Mouse (Mus musculus) hindbrain, embryonic 15.5 days (tissue): ENCODE measurements at regions not wholly inside any gene's neighbourhood (a gene's known extent, or its start where the extent isn't known, plus 50 kb on each side); places are given as distances from the start of the nearest gene placed in this dataset.

Source experiments
- ATAC-seq: fragments of 200-750 bp; cut with Nextera tagmentation; 2 replicates; pipeline ENCODE4 v1.8.0; 2017; ENCODE audit warnings: low read depth, moderate number of reproducible peaks, moderate TSS enrichment; ENCODE audit not compliant: low FRiP score
- H3K27ac ChIP-seq: fragments of 300-500 bp; sonication (generic); replicated peaks from 2 replicates; pipeline ENCODE4 v1.5.1; 2015; ENCODE audit warnings: mild to moderate bottlenecking, inconsistent platforms
- H3K27me3 ChIP-seq: fragments of 300-500 bp; sonication (generic); 2 replicates; pipeline ENCODE4 v1.6.1; 2015; ENCODE audit warnings: control low read depth, inconsistent platforms
- H3K36me3 ChIP-seq: fragments of 300-500 bp; sonication (generic); 2 replicates; pipeline ENCODE4 v1.6.1; 2015; ENCODE audit warnings: control low read depth, inconsistent platforms
- H3K4me1 ChIP-seq: fragments of 300-500 bp; sonication (generic); replicated peaks from 2 replicates; pipeline ENCODE4 v1.6.1; 2015; ENCODE audit warnings: control low read depth, inconsistent platforms
- H3K4me2 ChIP-seq: fragments of 300-500 bp; sonication (generic); 2 replicates; pipeline ENCODE4 v1.6.1; 2015; ENCODE audit warnings: moderate library complexity, mild to moderate bottlenecking, inconsistent platforms
- H3K4me3 ChIP-seq: fragments of 300-500 bp; sonication (generic); 2 replicates; pipeline ENCODE4 v1.5.1; 2015; ENCODE audit warnings: mild to moderate bottlenecking, inconsistent platforms
- H3K9ac ChIP-seq: fragments of 300-500 bp; sonication (generic); 2 replicates; pipeline ENCODE4 v1.6.1; 2015; ENCODE audit warnings: inconsistent platforms
- H3K9me3 ChIP-seq: fragments of 300-500 bp; sonication (generic); 2 replicates; pipeline ENCODE4 v1.6.1; 2016; ENCODE audit warnings: control low read depth, inconsistent platforms
- WGBS: fragments of 180-500 bp; shearing (Covaris S2); methylation state at CpG from one replicate; pipeline ENCODE4 v1.1.7; 2015; 5-methylcytosine and 5-hydroxymethylcytosine counted together

DNA sequence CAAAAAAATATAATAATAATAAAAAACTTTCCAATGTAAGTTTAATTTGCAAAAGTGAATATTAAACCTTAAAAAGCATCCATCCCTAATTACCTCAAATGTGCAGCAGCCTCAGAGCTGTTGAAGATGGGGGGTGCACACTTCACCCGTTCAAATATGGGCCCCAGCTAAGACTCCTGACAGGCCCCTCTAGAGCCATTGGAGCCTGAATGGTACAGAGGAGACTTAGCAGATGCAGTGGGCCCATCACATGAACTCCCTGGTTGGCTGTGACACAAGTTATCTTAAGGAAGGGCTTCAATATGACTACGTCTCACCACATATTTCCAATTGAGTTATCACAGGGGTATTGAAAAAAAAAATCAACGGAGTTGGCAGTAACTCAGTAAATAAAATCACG, 422.9 kb downstream of the Tshz3 start:
- ATAC-seq = no peak
- no peaks in the 10 kb centered on the region for H3K27me3 ChIP-seq
- H3K36me3 ChIP-seq = no peaks in the 10 kb centered on the region
- no peak overlapping the region for H3K27ac ChIP-seq
- H3K4me1 ChIP-seq = no peaks in the 10 kb centered on the region
- no peak overlapping the region for H3K4me3 ChIP-seq
- 83% methylated on average over 4 of the region's 4 CpGs for WGBS
- no peak overlapping the region for H3K4me2 ChIP-seq
- H3K9ac ChIP-seq = no peak overlapping the region
- H3K9me3 ChIP-seq = no peaks in the 10 kb centered on the region

DNA sequence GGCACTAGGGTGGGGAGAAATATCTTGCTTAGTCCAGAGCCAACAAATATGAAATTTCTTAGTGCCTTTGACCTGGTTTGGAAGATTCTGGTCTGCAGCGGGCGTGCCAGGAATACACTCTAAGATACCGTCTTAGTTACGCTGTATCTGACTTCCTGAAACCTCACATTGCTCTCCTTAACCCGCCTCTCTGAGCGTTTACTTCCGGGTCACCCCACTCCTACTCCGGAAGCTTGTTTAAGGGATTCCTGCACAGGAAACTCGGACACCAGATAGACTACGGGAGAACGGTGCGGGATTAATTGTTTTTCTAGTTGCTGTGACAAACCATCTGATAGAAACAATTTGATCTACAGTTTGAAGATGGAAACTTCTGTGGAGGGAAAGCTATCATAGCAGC, 442.3 kb downstream of the Tshz3 start:
- no peaks in the 10 kb centered on the region for H3K36me3 ChIP-seq
- 92% methylated on average over 12 of the region's 12 CpGs for WGBS
- H3K27ac ChIP-seq = no peak overlapping the region
- H3K9me3 ChIP-seq = no peaks in the 10 kb centered on the region
- H3K4me1 ChIP-seq = peaks cover 3% of the 10 kb centered on the region; the same call in 1 of the 2 replicates
- no peak overlapping the region for H3K4me2 ChIP-seq
- no peak for ATAC-seq
- no peaks in the 10 kb centered on the region for H3K27me3 ChIP-seq
- H3K4me3 ChIP-seq = no peak overlapping the region
- no peak overlapping the region for H3K9ac ChIP-seq

DNA sequence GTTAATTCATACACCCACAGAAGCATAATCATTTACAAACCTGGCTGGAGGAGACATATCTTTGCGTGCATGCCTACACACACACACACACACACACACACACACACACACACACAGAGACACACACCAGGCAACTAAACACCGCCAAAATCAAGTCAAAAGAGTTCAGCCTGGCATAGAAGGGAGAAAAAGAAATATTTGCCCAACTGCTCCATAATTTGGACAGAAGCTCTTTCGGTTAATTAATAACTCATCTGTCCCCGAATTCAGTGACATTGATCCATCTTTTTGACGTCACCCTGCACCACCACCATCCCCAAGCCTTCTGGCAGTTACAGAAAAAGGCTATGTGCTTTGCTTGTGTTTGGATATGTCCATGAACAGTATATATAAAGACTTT, 444.9 kb downstream of the Tshz3 start:
- H3K9me3 ChIP-seq = no peaks in the 10 kb centered on the region
- H3K9ac ChIP-seq = no peak overlapping the region
- no peaks in the 10 kb centered on the region for H3K27me3 ChIP-seq
- no peaks in the 10 kb centered on the region for H3K36me3 ChIP-seq
- no peak overlapping the region for H3K4me2 ChIP-seq
- no peak overlapping the region for H3K27ac ChIP-seq
- no peak for ATAC-seq
- H3K4me3 ChIP-seq = no peak overlapping the region
- 79% methylated on average over 5 of the region's 5 CpGs for WGBS
- H3K4me1 ChIP-seq = peaks cover 11% of the 10 kb centered on the region

DNA sequence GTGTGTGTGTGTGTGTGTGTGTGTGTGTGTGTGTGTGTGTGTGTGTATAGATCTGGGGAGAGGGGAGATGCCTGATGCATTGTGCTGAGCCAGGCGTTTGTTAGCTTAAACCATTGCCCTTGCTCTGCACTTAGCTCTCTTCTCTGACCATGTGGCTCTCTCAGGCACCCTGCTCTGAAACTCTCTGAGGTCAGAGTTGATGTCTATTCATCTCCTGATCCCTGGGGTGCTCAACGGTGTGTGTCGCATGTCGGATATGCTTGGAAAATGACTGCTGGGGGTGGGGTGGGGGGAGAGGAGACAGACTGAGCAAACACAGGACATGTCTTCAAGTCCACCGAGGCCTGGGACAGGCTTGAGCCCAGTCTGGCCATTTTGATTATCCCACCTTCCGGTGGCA, 446.4 kb downstream of the Tshz3 start:
- Histone ChIP-seq H3K4me2 (no peak overlapping the region), H3K27me3 (no peaks in the 10 kb centered on the region), H3K27ac (no peak overlapping the region), H3K4me3 (no peak overlapping the region), H3K9me3 (no peaks in the 10 kb centered on the region), H3K9ac (no peak overlapping the region), H3K36me3 (no peaks in the 10 kb centered on the region), H3K4me1 (peaks cover 11% of the 10 kb centered on the region)
- 24% methylated on average over 6 of the region's 6 CpGs for WGBS
- no peak for ATAC-seq

DNA sequence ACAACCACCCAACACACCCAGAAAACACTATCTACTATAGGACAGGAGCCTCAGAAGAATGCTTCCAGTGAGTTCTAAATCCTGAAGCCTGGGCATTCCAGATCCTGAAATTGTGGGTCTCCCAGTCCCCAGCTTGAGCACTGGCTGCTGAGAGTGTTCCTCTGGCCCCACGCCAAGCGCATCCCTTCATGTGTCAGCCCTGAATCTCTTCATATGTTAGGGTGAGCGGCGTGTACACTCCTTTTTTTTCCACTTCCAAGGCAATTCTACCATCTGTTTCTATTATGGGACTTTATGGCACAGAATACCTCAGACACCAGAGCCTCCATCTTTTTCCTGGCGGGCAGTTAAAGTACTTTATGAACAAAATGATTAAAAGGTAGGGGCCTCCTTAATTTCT, 451.8 kb downstream of the Tshz3 start:
- no peak overlapping the region for H3K27ac ChIP-seq
- H3K9ac ChIP-seq = no peak overlapping the region
- WGBS = 57% methylated on average over 5 of the region's 5 CpGs
- H3K4me1 ChIP-seq = peaks cover 8% of the 10 kb centered on the region
- H3K9me3 ChIP-seq = no peaks in the 10 kb centered on the region
- no peak for ATAC-seq
- H3K4me2 ChIP-seq = no peak overlapping the region
- no peak overlapping the region for H3K4me3 ChIP-seq
- H3K27me3 ChIP-seq = no peaks in the 10 kb centered on the region
- H3K36me3 ChIP-seq = no peaks in the 10 kb centered on the region

DNA sequence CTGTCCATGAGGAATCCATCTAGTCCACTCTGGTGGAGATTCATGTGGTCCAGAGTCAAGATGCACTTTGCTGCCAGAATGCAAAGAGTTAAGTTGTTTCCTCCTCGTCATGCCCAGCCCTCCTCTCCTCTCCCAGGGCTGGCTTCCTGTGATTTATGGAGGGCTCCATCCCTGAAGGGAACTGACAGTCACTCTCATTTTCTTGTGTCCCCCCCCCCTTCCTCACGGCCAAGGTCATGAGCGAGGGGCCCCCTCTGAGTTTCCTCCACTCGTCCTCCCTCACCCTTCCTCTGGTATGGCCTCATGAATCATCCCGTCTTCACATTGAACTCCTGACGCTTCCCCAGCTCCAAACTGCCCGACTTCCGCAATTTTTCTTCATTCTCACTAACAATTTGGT, 461.9 kb downstream of the Tshz3 start:
- H3K9ac ChIP-seq = no peak overlapping the region
- H3K4me1 ChIP-seq = no peaks in the 10 kb centered on the region
- H3K4me3 ChIP-seq = no peak overlapping the region
- WGBS = 59% methylated on average over 8 of the region's 8 CpGs
- ATAC-seq = no peak
- H3K9me3 ChIP-seq = no peaks in the 10 kb centered on the region
- no peaks in the 10 kb centered on the region for H3K36me3 ChIP-seq
- no peak overlapping the region for H3K4me2 ChIP-seq
- H3K27ac ChIP-seq = no peak overlapping the region
- H3K27me3 ChIP-seq = no peaks in the 10 kb centered on the region

DNA sequence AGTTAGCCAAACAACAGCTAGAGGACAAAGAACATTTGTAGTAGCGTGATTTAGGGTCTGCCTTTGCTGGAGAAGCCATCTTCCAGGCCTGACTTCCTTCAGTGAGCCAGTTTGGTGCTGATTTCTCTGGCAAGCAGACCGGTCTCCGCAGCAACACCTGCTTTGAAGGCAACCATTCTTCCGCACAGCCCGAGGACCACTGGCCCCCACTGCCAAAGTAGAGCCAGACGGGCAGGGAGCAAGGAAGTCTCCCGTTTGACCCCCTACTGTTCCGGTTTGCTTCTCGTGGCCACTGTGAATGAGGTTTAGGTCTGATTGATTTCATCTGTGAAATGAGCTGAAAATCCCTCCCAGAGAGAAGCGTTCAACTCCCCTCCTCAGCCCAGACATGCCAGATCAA, 471.0 kb downstream of the Tshz3 start:
- Histone ChIP-seq H3K4me3 (no peak overlapping the region), H3K36me3 (no peaks in the 10 kb centered on the region), H3K4me1 (no peaks in the 10 kb centered on the region), H3K9ac (no peak overlapping the region), H3K4me2 (no peak overlapping the region), H3K27me3 (no peaks in the 10 kb centered on the region), H3K27ac (no peak overlapping the region), H3K9me3 (no peaks in the 10 kb centered on the region)
- WGBS = 36% methylated on average over 10 of the region's 10 CpGs
- peak; percentile 51; the same call in 1 of the 2 replicates for ATAC-seq

DNA sequence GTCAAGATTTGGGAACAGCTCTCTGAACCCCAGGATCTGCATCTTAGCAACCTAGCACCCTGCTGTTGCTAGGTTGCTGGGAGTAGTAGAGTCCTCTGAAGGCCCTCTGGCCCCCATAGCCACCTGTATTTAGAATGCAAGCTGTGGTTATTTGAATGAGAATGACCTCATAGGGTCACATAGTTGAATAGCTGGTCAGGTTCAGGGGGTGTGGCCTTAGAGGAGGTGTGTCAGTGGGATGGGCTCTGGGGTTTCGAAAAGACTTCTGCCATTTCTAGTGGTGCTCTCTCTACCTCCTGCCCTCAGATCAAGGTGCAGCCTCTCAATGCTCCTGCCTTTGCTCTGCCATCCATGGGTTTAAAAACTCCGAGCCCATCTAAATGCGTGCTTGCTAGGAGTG, 477.8 kb downstream of the Tshz3 start:
- ATAC-seq = no peak
- Histone ChIP-seq H3K4me3 (no peak overlapping the region), H3K9me3 (no peaks in the 10 kb centered on the region), H3K36me3 (no peaks in the 10 kb centered on the region), H3K4me1 (peaks cover 16% of the 10 kb centered on the region), H3K27ac (no peak overlapping the region), H3K9ac (no peak overlapping the region), H3K4me2 (no peak overlapping the region), H3K27me3 (no peaks in the 10 kb centered on the region)
- WGBS = 90% methylated on average over 3 of the region's 3 CpGs

DNA sequence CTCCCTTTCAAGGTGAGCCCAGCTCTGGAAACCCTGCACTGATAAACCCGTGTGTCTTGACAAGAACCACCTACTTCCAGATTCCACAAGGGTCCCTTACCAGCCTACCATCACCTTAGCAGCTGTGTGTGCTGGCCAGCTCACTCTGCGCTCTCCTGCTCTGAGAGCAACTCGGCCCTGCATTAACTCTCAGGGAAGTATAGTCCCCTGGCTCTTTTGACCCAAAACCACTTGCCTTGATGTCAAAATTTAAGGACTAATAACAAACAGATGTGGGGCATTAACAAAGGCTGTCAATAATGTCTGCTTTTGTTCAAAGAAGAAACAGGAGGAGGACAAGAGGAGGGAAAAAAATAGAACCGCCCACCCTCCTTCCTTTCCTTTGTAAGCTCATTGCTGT, 480.3 kb downstream of the Tshz3 start:
- H3K9me3 ChIP-seq = no peaks in the 10 kb centered on the region
- 66% methylated on average over 4 of the region's 4 CpGs for WGBS
- no peaks in the 10 kb centered on the region for H3K36me3 ChIP-seq
- H3K4me1 ChIP-seq = peaks cover 24% of the 10 kb centered on the region
- H3K9ac ChIP-seq = no peak overlapping the region
- no peak for ATAC-seq
- H3K27ac ChIP-seq = no peak overlapping the region
- no peak overlapping the region for H3K4me2 ChIP-seq
- H3K4me3 ChIP-seq = no peak overlapping the region
- no peaks in the 10 kb centered on the region for H3K27me3 ChIP-seq

DNA sequence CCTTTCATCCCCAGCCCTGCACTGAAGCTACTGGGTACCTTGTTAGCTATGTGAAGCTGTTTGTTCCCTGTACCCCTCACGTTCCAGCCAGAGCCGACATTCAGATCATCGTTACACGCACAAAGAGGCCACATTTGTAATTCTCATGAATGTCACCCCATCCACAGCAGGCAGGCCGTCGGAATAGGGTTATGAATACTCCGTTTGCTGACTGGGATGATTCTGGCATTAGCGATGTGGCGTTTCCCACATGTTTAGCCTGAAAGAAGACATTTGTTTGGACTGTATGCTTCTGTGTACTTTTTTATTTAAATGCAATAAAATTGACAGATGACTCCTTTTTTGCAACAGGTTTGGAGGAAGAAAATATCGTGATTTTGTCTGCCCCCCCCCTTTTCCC, 482.0 kb downstream of the Tshz3 start:
- Histone ChIP-seq H3K4me2 (peak overlapping the region; percentile 23), H3K27ac (0 out of 2 replicates have a peak overlapping the region, but pooled peaks have one; percentile 10), H3K9me3 (no peaks in the 10 kb centered on the region), H3K9ac (no peak overlapping the region), H3K36me3 (no peaks in the 10 kb centered on the region), H3K4me1 (peaks cover 24% of the 10 kb centered on the region), H3K27me3 (no peaks in the 10 kb centered on the region), H3K4me3 (no peak overlapping the region)
- ATAC-seq = 0 out of 2 replicates have a peak, but pooled peaks have one; percentile 63
- WGBS = 26% methylated on average over 10 of the region's 10 CpGs

DNA sequence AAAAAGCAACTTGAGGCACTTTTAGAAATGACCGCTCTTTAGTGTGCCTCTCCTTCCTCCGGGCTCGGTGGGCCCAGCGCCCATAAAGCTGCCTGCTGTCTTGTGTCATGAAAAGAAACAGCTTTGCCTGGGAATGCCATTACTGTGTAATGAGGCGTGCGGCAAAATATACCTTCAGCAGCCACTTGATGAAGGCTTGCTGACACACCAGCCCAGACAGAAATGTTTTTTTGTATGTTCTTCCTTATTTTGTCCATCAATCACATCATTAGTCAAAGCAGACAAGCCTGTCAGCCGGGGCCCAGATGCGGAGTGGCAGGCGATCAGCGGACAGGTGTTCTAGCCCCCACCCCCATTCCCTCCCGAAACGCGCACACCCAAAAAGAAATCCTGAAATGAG, 482.5 kb downstream of the Tshz3 start:
- Histone ChIP-seq H3K27me3 (no peaks in the 10 kb centered on the region), H3K4me3 (no peak overlapping the region), H3K36me3 (no peaks in the 10 kb centered on the region), H3K9ac (no peak overlapping the region), H3K4me2 (peak overlapping the region; percentile 23), H3K9me3 (no peaks in the 10 kb centered on the region), H3K4me1 (peaks cover 24% of the 10 kb centered on the region), H3K27ac (0 out of 2 replicates have a peak overlapping the region, but pooled peaks have one; percentile 10)
- 31% methylated on average over 13 of the region's 13 CpGs for WGBS
- no peak for ATAC-seq

DNA sequence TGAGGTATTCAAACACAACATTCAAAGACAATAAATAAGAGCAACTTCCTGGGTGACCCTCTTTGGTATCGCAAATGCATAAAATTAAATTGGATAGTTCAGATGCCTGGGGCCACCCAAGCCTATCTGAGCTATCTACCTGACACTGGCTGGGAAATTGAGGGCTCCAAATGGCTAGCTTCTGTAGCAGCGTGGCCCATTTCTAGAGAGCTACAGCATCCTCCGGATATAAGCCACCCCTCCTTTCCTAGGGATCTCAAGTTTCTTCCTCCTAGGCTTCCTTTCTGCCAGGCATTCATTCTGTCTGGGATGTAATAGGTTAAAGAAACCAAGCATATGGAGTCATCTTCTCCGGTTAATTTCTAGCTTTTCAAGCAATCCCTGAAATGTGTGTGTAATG, 483.2 kb downstream of the Tshz3 start:
- ATAC-seq = no peak
- peaks cover 24% of the 10 kb centered on the region for H3K4me1 ChIP-seq
- WGBS = 63% methylated on average over 4 of the region's 4 CpGs
- no peaks in the 10 kb centered on the region for H3K36me3 ChIP-seq
- H3K27ac ChIP-seq = no peak overlapping the region
- no peak overlapping the region for H3K4me2 ChIP-seq
- H3K9ac ChIP-seq = no peak overlapping the region
- no peaks in the 10 kb centered on the region for H3K27me3 ChIP-seq
- H3K9me3 ChIP-seq = no peaks in the 10 kb centered on the region
- H3K4me3 ChIP-seq = no peak overlapping the region

DNA sequence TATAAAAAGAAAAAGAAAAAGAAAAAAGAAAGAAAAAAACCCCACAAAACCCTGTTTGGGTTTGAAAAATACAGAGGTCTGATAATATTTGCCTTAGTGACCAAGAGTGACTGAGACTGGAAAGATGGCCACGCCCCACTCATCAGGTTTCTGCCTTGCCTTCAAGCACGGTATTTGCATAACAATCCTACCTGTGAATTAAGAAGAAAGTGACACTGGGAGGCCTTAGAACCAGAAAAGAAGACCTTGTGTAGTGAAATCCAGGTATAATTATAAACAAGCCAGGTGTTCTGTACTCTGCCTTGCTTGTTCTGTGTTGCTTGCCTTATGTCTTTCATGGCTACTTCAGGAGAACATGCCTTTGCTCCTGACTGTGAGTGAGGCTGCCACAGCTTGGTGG, 494.6 kb downstream of the Tshz3 start:
- H3K27me3 ChIP-seq = no peaks in the 10 kb centered on the region
- 23% methylated on average over 2 of the region's 2 CpGs for WGBS
- no peak overlapping the region for H3K9ac ChIP-seq
- no peak overlapping the region for H3K4me2 ChIP-seq
- no peak overlapping the region for H3K27ac ChIP-seq
- no peaks in the 10 kb centered on the region for H3K9me3 ChIP-seq
- ATAC-seq = no peak
- H3K4me1 ChIP-seq = no peaks in the 10 kb centered on the region
- H3K36me3 ChIP-seq = no peaks in the 10 kb centered on the region
- no peak overlapping the region for H3K4me3 ChIP-seq
